Mouse (Mus musculus) kidney, embryonic 16.5 days (tissue): ENCODE measurements around the gene Kncn. TPM values are rescaled to one million over a fixed set of nuclear protein-coding genes. Genes with fewer than 3 reads are reported as not detected.

Source experiments
- ATAC-seq: fragments of 200-750 bp; cut with Nextera tagmentation; 2 replicates; pipeline ENCODE4 v1.8.0; 2017; ENCODE audit warnings: moderate TSS enrichment; ENCODE audit not compliant: low FRiP score, low TSS enrichment
- H3K27ac ChIP-seq: fragments of 300-500 bp; sonication (generic); 2 replicates; pipeline ENCODE4 v1.5.1; 2014; ENCODE audit warnings: low read length
- H3K27me3 ChIP-seq: fragments of 300-500 bp; sonication (generic); 2 replicates; pipeline ENCODE4 v1.6.1; 2014; ENCODE audit warnings: low read length, control low read depth, mixed read lengths; ENCODE audit not compliant: insufficient read depth
- H3K36me3 ChIP-seq: fragments of 300-500 bp; sonication (generic); 2 replicates; pipeline ENCODE4 v1.6.1; 2014; ENCODE audit warnings: low read length, control low read depth, mixed read lengths; ENCODE audit not compliant: insufficient read depth
- H3K4me1 ChIP-seq: fragments of 300-500 bp; sonication (generic); 2 replicates; pipeline ENCODE4 v1.6.1; 2014; ENCODE audit warnings: low read length, control low read depth, mixed read lengths; ENCODE audit not compliant: insufficient read depth
- H3K4me2 ChIP-seq: fragments of 300-500 bp; sonication (generic); replicated peaks from 2 replicates; pipeline ENCODE4 v1.6.1; 2014; ENCODE audit warnings: low read depth, low read length
- H3K4me3 ChIP-seq: fragments of 300-500 bp; sonication (generic); 2 replicates; pipeline ENCODE4 v1.5.1; 2014; ENCODE audit warnings: mild to moderate bottlenecking, low read length
- H3K9ac ChIP-seq: fragments of 300-500 bp; sonication (generic); replicated peaks from 2 replicates; pipeline ENCODE4 v1.6.1; 2014; ENCODE audit warnings: low read length
- H3K9me3 ChIP-seq: fragments of 300-500 bp; sonication (generic); 2 replicates; pipeline ENCODE4 v1.6.1; 2016; ENCODE audit warnings: low read length, control low read depth
- WGBS: fragments of 180-500 bp; shearing (Covaris S2); extraction: QIAGEN DNeasy Blood & Tissue Kit; methylation state at CpG from one replicate; pipeline ENCODE4 v1.1.7; 2014; 5-methylcytosine and 5-hydroxymethylcytosine counted together
- polyA plus RNA-seq: library from polyadenylated mRNA; unstranded; fragments of >200 nt; fragmentation: Nextera tagmentation; extraction: Ambion mirVana; gene quantifications from 2 replicates; pipeline ENCODE4 v1.2.1, GENCODE M21; 2015

The Kncn gene
- polyA plus RNA-seq, 1 experiment from 2014 or later: 0.07 TPM

GRCm38 (mm10) chr4:115922688-115923087, 38.5 kb downstream of the Kncn start:
- Histone ChIP-seq H3K4me2 (no peak overlapping the region), H3K4me3 (no peak overlapping the region), H3K4me1 (no peaks in the 10 kb centered on the region), H3K9me3 (no peaks in the 10 kb centered on the region), H3K27me3 (peaks cover 80% of the 10 kb centered on the region), H3K27ac (no peak overlapping the region), H3K36me3 (no peaks in the 10 kb centered on the region), H3K9ac (no peak overlapping the region)
- 90% methylated on average over 5 of the region's 5 CpGs for WGBS
- ATAC-seq: no peak

GRCm38 (mm10) chr4:115923262-115923880, 39.2 kb downstream of the Kncn start:
- no peak for ATAC-seq
- Histone ChIP-seq H3K9ac (no peak overlapping the region), H3K27me3 (peaks cover 80% of the 10 kb centered on the region), H3K36me3 (no peaks in the 10 kb centered on the region), H3K27ac (no peak overlapping the region), H3K4me2 (no peak overlapping the region), H3K4me3 (no peak overlapping the region), H3K4me1 (no peaks in the 10 kb centered on the region), H3K9me3 (no peaks in the 10 kb centered on the region)
- WGBS: 65% methylated on average over 16 of the region's 16 CpGs

GRCm38 (mm10) chr4:115927637-115928036, 43.4 kb downstream of the Kncn start:
- Histone ChIP-seq H3K4me1 (no peaks in the 10 kb centered on the region), H3K9me3 (no peaks in the 10 kb centered on the region), H3K9ac (no peak overlapping the region), H3K27ac (no peak overlapping the region), H3K4me3 (no peak overlapping the region), H3K36me3 (no peaks in the 10 kb centered on the region), H3K4me2 (no peak overlapping the region), H3K27me3 (peaks cover 89% of the 10 kb centered on the region)
- ATAC-seq: no peak
- 45% methylated on average over 7 of the region's 7 CpGs for WGBS

GRCm38 (mm10) chr4:115931556-115932088, 47.4 kb downstream of the Kncn start:
- Histone ChIP-seq H3K9ac (no peak overlapping the region), H3K27ac (no peak overlapping the region), H3K27me3 (peaks cover 97% of the 10 kb centered on the region), H3K36me3 (no peaks in the 10 kb centered on the region), H3K4me2 (no peak overlapping the region), H3K4me1 (peaks cover 6% of the 10 kb centered on the region), H3K4me3 (no peak overlapping the region), H3K9me3 (no peaks in the 10 kb centered on the region)
- 42% methylated on average over 13 of the region's 13 CpGs for WGBS
- ATAC-seq: no peak

- Histone ChIP-seq H3K4me2 (no peak overlapping the region), H3K4me1 (peaks cover 19% of the 10 kb centered on the region), H3K27ac (no peak overlapping the region), H3K9me3 (no peaks in the 10 kb centered on the region), H3K4me3 (0 out of 2 replicates have a peak overlapping the region, but pooled peaks have one; percentile 4), H3K27me3 (peaks cover 100% of the 10 kb centered on the region), H3K36me3 (no peaks in the 10 kb centered on the region), H3K9ac (no peak overlapping the region)
- WGBS: 2% methylated on average over 36 of the region's 36 CpGs
- ATAC-seq: no peak
Observed at GRCm38 (mm10) chr4:115935835-115936581, 51.8 kb downstream of the Kncn start.

GRCm38 (mm10) chr4:115936646-115937045, 52.4 kb downstream of the Kncn start:
- peaks cover 19% of the 10 kb centered on the region for H3K4me1 ChIP-seq
- WGBS: 2% methylated on average over 20 of the region's 20 CpGs

GRCm38 (mm10) chr4:115937061-115937976, 53.1 kb downstream of the Kncn start:
- 4% methylated on average over 19 of the region's 19 CpGs for WGBS
- Histone ChIP-seq H3K4me1 (peaks cover 19% of the 10 kb centered on the region), H3K27me3 (peaks cover 100% of the 10 kb centered on the region), H3K9ac (no peak overlapping the region), H3K36me3 (no peaks in the 10 kb centered on the region), H3K27ac (no peak overlapping the region), H3K4me3 (no peak overlapping the region), H3K9me3 (no peaks in the 10 kb centered on the region), H3K4me2 (no peak overlapping the region)
- no peak for ATAC-seq

More at GRCm38 (mm10) chr4:115936646-115937045, 52.4 kb downstream of the Kncn start:
- H3K27me3 ChIP-seq: peaks cover 100% of the 10 kb centered on the region
- no peak overlapping the region for H3K27ac ChIP-seq
- H3K4me2 ChIP-seq: no peak overlapping the region
- peak overlapping the region; percentile 4; the same call in 1 of the 2 replicates for H3K4me3 ChIP-seq
- no peak for ATAC-seq
- no peak overlapping the region for H3K9ac ChIP-seq
- H3K9me3 ChIP-seq: no peaks in the 10 kb centered on the region
- H3K36me3 ChIP-seq: no peaks in the 10 kb centered on the region

- no peaks in the 10 kb centered on the region for H3K36me3 ChIP-seq
- H3K4me1 ChIP-seq: peaks cover 19% of the 10 kb centered on the region
- no peak overlapping the region for H3K27ac ChIP-seq
- H3K27me3 ChIP-seq: peaks cover 100% of the 10 kb centered on the region
- H3K4me3 ChIP-seq: no peak overlapping the region
- no peak for ATAC-seq
- no peak overlapping the region for H3K4me2 ChIP-seq
- no peak overlapping the region for H3K9ac ChIP-seq
- 1% methylated on average over 37 of the region's 37 CpGs for WGBS
- no peaks in the 10 kb centered on the region for H3K9me3 ChIP-seq
Observed at GRCm38 (mm10) chr4:115938276-115939160, 54.3 kb downstream of the Kncn start.
